Mouse (Mus musculus): ENCODE data around the gene Slc41a3. TPM values are rescaled to one million over a fixed set of nuclear protein-coding genes. Genes with fewer than 3 reads are reported as not detected.

Gene Slc41a3
- total and polyA plus RNA-seq, 2 experiments from 2014 or later, result 23.4 to 35.0 TPM

GRCm38 (mm10) chr6:90624733-90625132 lies 20.2 kb downstream of the Slc41a3 start:
- H3K4me2 ChIP-seq (ENCODE audit: low read depth, low read length), result no peak overlapping the region
- no peak overlapping the region for H3K9ac ChIP-seq (replicated peaks; ENCODE audit: low read depth, low read length)
- H3K36me3 ChIP-seq (replicated peaks; ENCODE audit: control insufficient read depth, insufficient read depth, low read length), result peaks cover 19% of the 10 kb centered on the region
- peaks cover 39% of the 10 kb centered on the region for H3K4me1 ChIP-seq (ENCODE audit: control insufficient read depth, insufficient read depth)
- no peak for ATAC-seq (ENCODE audit: insufficient read depth, low read depth)
- H3K27ac ChIP-seq (ENCODE audit: low read depth), result peak overlapping the region; percentile 30; the same call in 1 of the 2 replicates
- H3K4me3 ChIP-seq (ENCODE audit: low read depth, low read length), result no peak overlapping the region
- no peaks in the 10 kb centered on the region for H3K27me3 ChIP-seq (ENCODE audit: control insufficient read depth, insufficient read depth, low read length)
- 47% methylated on average over 11 of the region's 11 CpGs for WGBS
- TF ChIP-seq EP300 (IDR thresholded peaks at IDR 0.05; ENCODE audit: low read depth) (no peak), CTCF (IDR thresholded peaks at IDR 0.05; ENCODE audit: low read depth) (no peak)
- no peak for DNase-seq (ENCODE audit: low spot score)
- H3K9me3 ChIP-seq (replicated peaks; ENCODE audit: control insufficient read depth, low read length), result no peaks in the 10 kb centered on the region

- Histone ChIP-seq H3K4me1 (ENCODE audit: control insufficient read depth, insufficient read depth) (peaks cover 38% of the 10 kb centered on the region), H3K4me2 (ENCODE audit: low read depth, low read length) (no peak overlapping the region), H3K36me3 (replicated peaks; ENCODE audit: control insufficient read depth, insufficient read depth, low read length) (peaks cover 24% of the 10 kb centered on the region), H3K9ac (replicated peaks; ENCODE audit: low read depth, low read length) (no peak overlapping the region), H3K27me3 (ENCODE audit: control insufficient read depth, insufficient read depth, low read length) (no peaks in the 10 kb centered on the region), H3K4me3 (ENCODE audit: low read depth, low read length) (no peak overlapping the region), H3K27ac (ENCODE audit: low read depth) (0 out of 2 replicates have a peak overlapping the region, but pooled peaks have one; percentile 30), H3K9me3 (replicated peaks; ENCODE audit: control insufficient read depth, low read length) (no peaks in the 10 kb centered on the region)
- no peak for ATAC-seq (ENCODE audit: insufficient read depth, low read depth)
- WGBS, result 88% methylated on average over 7 of the region's 7 CpGs
- no peak for DNase-seq (ENCODE audit: low spot score)
- TF ChIP-seq EP300 (IDR thresholded peaks at IDR 0.05; ENCODE audit: low read depth) (no peak), CTCF (IDR thresholded peaks at IDR 0.05; ENCODE audit: low read depth) (no peak)
These were observed 20.9 kb downstream of the Slc41a3 start for GRCm38 (mm10) chr6:90625207-90625994.

DNA sequence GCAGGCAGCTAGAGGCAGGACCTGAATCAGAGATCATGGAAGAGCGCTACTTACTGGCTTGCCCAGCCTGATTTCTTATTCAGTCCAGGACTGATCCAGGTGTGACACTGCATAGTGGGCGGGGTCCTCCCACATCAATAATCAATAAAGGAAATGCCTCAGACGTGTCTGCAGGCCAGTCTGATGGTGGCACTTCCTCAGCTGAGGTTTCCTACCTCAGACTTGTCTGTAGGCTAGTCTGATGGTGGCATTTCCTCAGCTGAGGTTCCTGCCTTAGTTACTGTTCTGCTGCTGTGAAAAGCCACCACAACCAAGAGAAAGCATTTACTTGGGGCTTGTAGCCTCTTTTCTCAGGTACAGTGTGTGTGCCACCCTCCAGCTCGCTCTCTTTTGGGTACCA lies 23.0 kb downstream of the Slc41a3 start:
- TF ChIP-seq EP300 (IDR thresholded peaks at IDR 0.05; ENCODE audit: low read depth), result no peak
- no peak for TF ChIP-seq CTCF (IDR thresholded peaks at IDR 0.05; ENCODE audit: low read depth)
- Histone ChIP-seq H3K9me3 (replicated peaks; ENCODE audit: control insufficient read depth, low read length) (no peaks in the 10 kb centered on the region), H3K36me3 (replicated peaks; ENCODE audit: control insufficient read depth, insufficient read depth, low read length) (peaks cover 29% of the 10 kb centered on the region), H3K4me1 (ENCODE audit: control insufficient read depth, insufficient read depth) (peaks cover 18% of the 10 kb centered on the region), H3K4me3 (ENCODE audit: low read depth, low read length) (no peak overlapping the region), H3K9ac (replicated peaks; ENCODE audit: low read depth, low read length) (no peak overlapping the region), H3K4me2 (ENCODE audit: low read depth, low read length) (no peak overlapping the region), H3K27me3 (ENCODE audit: control insufficient read depth, insufficient read depth, low read length) (no peaks in the 10 kb centered on the region), H3K27ac (ENCODE audit: low read depth) (no peak overlapping the region)
- 85% methylated on average over 4 of the region's 4 CpGs for WGBS
- ATAC-seq (ENCODE audit: insufficient read depth, low read depth) (no peak), DNase-seq (ENCODE audit: low spot score) (no peak)

- H3K4me3 ChIP-seq (ENCODE audit: low read depth, low read length), result no peak overlapping the region
- H3K27ac ChIP-seq (ENCODE audit: low read depth), result no peak overlapping the region
- 0 out of 2 replicates have a peak, but pooled peaks cover 4% of the 10 kb centered on the region for H3K4me1 ChIP-seq (ENCODE audit: control insufficient read depth, insufficient read depth)
- ATAC-seq (ENCODE audit: insufficient read depth, low read depth) (no peak), DNase-seq (ENCODE audit: low spot score) (no peak)
- no peak overlapping the region for H3K9ac ChIP-seq (replicated peaks; ENCODE audit: low read depth, low read length)
- no peak for TF ChIP-seq EP300 (IDR thresholded peaks at IDR 0.05; ENCODE audit: low read depth)
- no peak for TF ChIP-seq CTCF (IDR thresholded peaks at IDR 0.05; ENCODE audit: low read depth)
- H3K27me3 ChIP-seq (ENCODE audit: control insufficient read depth, insufficient read depth, low read length), result no peaks in the 10 kb centered on the region
- peaks cover 29% of the 10 kb centered on the region for H3K36me3 ChIP-seq (replicated peaks; ENCODE audit: control insufficient read depth, insufficient read depth, low read length)
- H3K9me3 ChIP-seq (replicated peaks; ENCODE audit: control insufficient read depth, low read length), result no peaks in the 10 kb centered on the region
- H3K4me2 ChIP-seq (ENCODE audit: low read depth, low read length), result no peak overlapping the region
- WGBS, result 84% methylated on average over 6 of the region's 6 CpGs
These were observed 25.0 kb downstream of the Slc41a3 start for GRCm38 (mm10) chr6:90629506-90629905.

- H3K9ac ChIP-seq (replicated peaks; ENCODE audit: low read depth, low read length), result no peak overlapping the region
- no peaks in the 10 kb centered on the region for H3K9me3 ChIP-seq (replicated peaks; ENCODE audit: control insufficient read depth, low read length)
- no peak overlapping the region for H3K4me3 ChIP-seq (ENCODE audit: low read depth, low read length)
- WGBS, result 91% methylated on average over 7 of the region's 7 CpGs
- no peaks in the 10 kb centered on the region for H3K4me1 ChIP-seq (ENCODE audit: control insufficient read depth, insufficient read depth)
- ATAC-seq (ENCODE audit: insufficient read depth, low read depth) (no peak), DNase-seq (ENCODE audit: low spot score) (no peak)
- H3K36me3 ChIP-seq (replicated peaks; ENCODE audit: control insufficient read depth, insufficient read depth, low read length), result peaks cover 24% of the 10 kb centered on the region
- no peak overlapping the region for H3K4me2 ChIP-seq (ENCODE audit: low read depth, low read length)
- no peaks in the 10 kb centered on the region for H3K27me3 ChIP-seq (ENCODE audit: control insufficient read depth, insufficient read depth, low read length)
- H3K27ac ChIP-seq (ENCODE audit: low read depth), result no peak overlapping the region
- TF ChIP-seq EP300 (IDR thresholded peaks at IDR 0.05; ENCODE audit: low read depth), result no peak
- TF ChIP-seq CTCF (IDR thresholded peaks at IDR 0.05; ENCODE audit: low read depth), result no peak
These were observed 25.9 kb downstream of the Slc41a3 start for GRCm38 (mm10) chr6:90630427-90630826.
